Mouse (Mus musculus) cerebellum, postnatal 14 days (tissue): Measurements from ENCODE around the gene Ahrr.

ENCODE experiments used
- DNase-seq, 2 experiments: peaks; one replicate each; pipeline ENCODE4 v3.0.0; 2021; ENCODE audit warnings: mixed read lengths in 2 of 2

The Ahrr gene

GRCm38 (mm10) chr13:74237574-74237973 lies 54.6 kb downstream of the Ahrr start:
- DNase-seq: no peak

- no peak for DNase-seq
Measured at GRCm38 (mm10) chr13:74220659-74221058, 71.5 kb downstream of the Ahrr start.

- DNase-seq: no peak
Measured at GRCm38 (mm10) chr13:74218441-74218840, 73.7 kb downstream of the Ahrr start.

- peak in 1 of 2 experiments; percentile 41 for DNase-seq
Measured at GRCm38 (mm10) chr13:74208986-74209345, 83.2 kb downstream of the Ahrr start.

GRCm38 (mm10) chr13:74208317-74208985 lies 83.7 kb downstream of the Ahrr start, which contains the start of gene Exoc3:
Gene Exoc3 (minus strand): TSS chr13:74208732.
- peak; percentile 93 for DNase-seq

GRCm38 (mm10) chr13:74196451-74196850 lies 95.7 kb downstream of the Ahrr start:
- DNase-seq: no peak

GRCm38 (mm10) chr13:74192613-74193012 lies 99.5 kb downstream of the Ahrr start:
- peak; percentile 26 to 28 for DNase-seq

GRCm38 (mm10) chr13:74183011-74183695 lies 109.0 kb downstream of the Ahrr start:
- DNase-seq: no peak

GRCm38 (mm10) chr13:74172036-74172435 lies 120.1 kb downstream of the Ahrr start:
- no peak for DNase-seq

GRCm38 (mm10) chr13:74169446-74170164 lies 122.5 kb downstream of the Ahrr start:
- DNase-seq: no peak

GRCm38 (mm10) chr13:74167492-74167891 lies 124.6 kb downstream of the Ahrr start:
- DNase-seq: no peak

- DNase-seq: no peak
Measured at GRCm38 (mm10) chr13:74167057-74167413, 125.1 kb downstream of the Ahrr start.

GRCm38 (mm10) chr13:74166348-74167056 lies 125.6 kb downstream of the Ahrr start:
- peak; percentile 64 to 65 for DNase-seq
